In the genomic region with DNA sequence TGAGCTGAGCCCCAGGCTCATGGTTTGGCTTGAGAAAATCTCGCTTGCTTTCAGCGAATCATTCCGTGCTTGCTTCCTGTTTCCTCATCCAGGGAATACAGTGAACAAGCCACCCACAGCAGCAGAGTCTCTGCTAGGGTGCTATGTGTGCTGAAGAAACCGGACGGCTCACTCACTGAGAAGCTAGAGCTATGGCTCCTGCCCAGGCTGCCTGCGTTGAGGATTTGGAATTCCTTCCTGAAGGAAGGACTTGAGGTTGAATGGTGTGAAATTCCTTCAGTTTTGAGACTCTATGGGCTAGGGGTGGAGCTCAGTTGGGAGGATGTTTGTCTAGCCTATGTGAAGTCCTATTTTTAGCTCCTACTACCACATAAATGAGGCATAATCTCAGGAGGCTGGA, we compare ENCODE assay signal across 9 mouse cellular contexts.
A peak's percentile ranks its signal among the peaks of the same experiment; 100 is the strongest.
DNase-seq lines count a peak whose midpoint lies in the region; ATAC-seq and TF ChIP-seq lines count a peak whose summit lies in the region.
"Had no signal": no experiment of that assay in that cellular context is flagged by ENCODE, and none has a peak within 500 bp of the region (broad histone marks: within the 10 kb centered on the region; RNA-seq: fewer than 3 reads in every experiment).

No protein-coding gene starts in this region.

- H3K4me3 ChIP-seq in left cerebral cortex, adult 2 months, result no peak overlapping the region
- no peak overlapping the region for H3K4me3 ChIP-seq in neural tube, embryonic 15.5 days (replicated peaks)

- TF ChIP-seq CTCF in left cerebral cortex, adult 2 months (IDR thresholded peaks at IDR 0.05), result no peak

- WGBS in neural tube, embryonic 15.5 days, result 62% methylated on average over 6 of the region's 6 CpGs

- intact Hi-C loops in left cerebral cortex, adult 2 months (cut with DNase I), result no loop called here

- H3K4me1 ChIP-seq in neural tube, embryonic 15.5 days, result peaks cover 44% of the 10 kb centered on the region

- no peak overlapping the region for H3K9ac ChIP-seq in neural tube, embryonic 15.5 days (replicated peaks)

- peak overlapping the region; percentile 71 for H3K27ac ChIP-seq in left cerebral cortex, adult 2 months
- peak overlapping the region; percentile 30; the same call in 1 of the 2 replicates for H3K27ac ChIP-seq in neural tube, embryonic 15.5 days (replicated peaks)

- H3K36me3 ChIP-seq in neural tube, embryonic 15.5 days, result no peaks in the 10 kb centered on the region

- H3K4me2 ChIP-seq in neural tube, embryonic 15.5 days, result no peak overlapping the region

- no peak for ATAC-seq in neural tube, embryonic 15.5 days (ENCODE audit: low FRiP score)

- peak; percentile 42 for DNase-seq in embryo, embryonic 10 days (ENCODE audit: low spot score)
- DNase-seq in embryo, embryonic 10.5 days (ENCODE audit: low spot score), result no peak
- DNase-seq in left cerebral cortex, adult 2 months (ENCODE audit: extremely low spot score in 1 of 2, low spot score in 2 of 2), result no peak
- DNase-seq in left cerebral cortex, adult 8-10 months (ENCODE audit: low spot score in 2 of 2), result no peak
- peak; percentile 44 for DNase-seq in heart, postnatal 4 days
- DNase-seq in right cerebral cortex, postnatal 10 days (ENCODE audit: low spot score in 2 of 2), result no peak
- DNase-seq in gastrocnemius, adult 18-20 months (ENCODE audit: low spot score), result no peak
- DNase-seq: adrenal gland, postnatal 14 days had no signal

- H3K27me3 ChIP-seq in neural tube, embryonic 15.5 days (replicated peaks), result no peaks in the 10 kb centered on the region

- no peaks in the 10 kb centered on the region for H3K9me3 ChIP-seq in neural tube, embryonic 15.5 days (replicated peaks)

Comparison
In these comparisons a context has a peak if more than half of its experiments do, and no peak if none do; other contexts are left out.
1. DNase-seq: peak in embryo, embryonic 10 days (single experiment) and heart, postnatal 4 days (single experiment); none in embryo, embryonic 10.5 days (single experiment), left cerebral cortex, adult 2 months (0 of 2), left cerebral cortex, adult 8-10 months (0 of 2), right cerebral cortex, postnatal 10 days (0 of 2) and gastrocnemius, adult 18-20 months (single experiment).